Mouse (Mus musculus) kidney, postnatal 4 days (tissue): ENCODE measurements around the gene Golph3.

Experiments
- DNase-seq, 2 experiments: peaks; one replicate each; pipeline ENCODE4 v3.0.0; 2021; ENCODE audit warnings: mixed read lengths in 2 of 2

Golph3 gene

DNA sequence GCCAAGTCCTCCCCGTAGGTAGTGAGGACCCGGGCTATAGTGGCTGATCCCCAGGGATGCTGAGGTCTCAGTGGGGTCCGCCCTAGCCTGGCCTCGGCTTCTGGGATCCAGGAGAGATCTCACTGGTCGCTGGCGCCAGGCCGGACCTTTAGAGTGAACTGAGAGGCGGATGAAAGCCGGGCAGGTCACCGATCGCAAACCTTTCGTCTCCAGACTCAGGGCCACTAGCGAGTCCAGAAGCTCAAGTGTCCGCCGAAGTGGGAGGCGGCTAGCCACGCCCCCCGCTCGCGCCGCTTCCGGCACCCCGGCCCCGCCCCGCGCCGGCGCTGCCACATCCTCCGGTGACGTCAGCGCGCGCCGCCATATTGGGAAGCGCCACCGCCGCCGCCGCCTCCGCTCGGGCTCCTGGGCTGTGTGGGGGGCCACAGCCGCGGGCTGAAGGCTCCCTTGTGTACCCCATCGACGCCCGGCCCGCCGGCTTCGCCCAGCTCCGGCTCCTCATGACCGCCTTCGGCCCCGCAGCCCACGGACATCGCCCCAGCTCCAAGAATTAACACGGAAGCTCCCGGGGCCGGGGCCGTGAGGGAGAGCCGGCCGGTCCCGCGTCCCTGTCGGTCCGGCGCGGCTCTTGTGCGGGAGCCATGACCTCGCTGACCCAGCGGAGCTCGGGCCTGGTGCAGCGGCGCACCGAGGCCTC is at the start of gene Golph3:
Gene Golph3, plus strand, starts transcription at position 360 of the 697 bp plus-strand sequence.
- peak; percentile 98 to 99 for DNase-seq

GRCm38 (mm10) chr15:12273325-12274052 is 47.8 kb upstream of the Golph3 start:
- DNase-seq = no peak

GRCm38 (mm10) chr15:12274053-12274769 is 47.0 kb upstream of the Golph3 start:
- DNase-seq = peak in 1 of 2 experiments; percentile 16

DNA sequence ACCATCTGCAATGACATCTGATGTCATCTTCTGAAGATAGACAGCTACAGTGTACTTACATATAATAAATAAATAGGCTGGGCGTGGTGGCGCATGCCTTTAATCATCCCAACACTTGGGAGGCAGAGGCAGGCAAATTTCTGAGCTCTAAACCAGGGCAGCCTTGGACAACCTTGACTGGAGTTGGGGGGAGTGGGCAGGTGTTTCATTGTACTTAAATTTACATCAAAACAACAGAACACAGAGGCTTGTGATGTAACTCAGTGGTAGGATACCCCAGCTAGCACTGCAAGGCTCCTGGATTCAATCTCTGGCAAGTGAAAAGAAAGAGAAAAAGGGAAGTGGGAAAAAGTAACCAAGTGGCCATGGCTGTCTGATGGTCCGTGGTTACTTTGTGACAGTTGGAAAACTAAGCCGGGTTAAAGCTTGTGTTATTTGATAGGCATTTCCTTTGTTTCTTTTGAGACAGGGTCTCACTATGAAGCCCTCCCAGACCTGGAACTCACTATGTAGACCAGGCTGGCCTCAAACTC is 46.1 kb upstream of the Golph3 start:
- no peak for DNase-seq

DNA sequence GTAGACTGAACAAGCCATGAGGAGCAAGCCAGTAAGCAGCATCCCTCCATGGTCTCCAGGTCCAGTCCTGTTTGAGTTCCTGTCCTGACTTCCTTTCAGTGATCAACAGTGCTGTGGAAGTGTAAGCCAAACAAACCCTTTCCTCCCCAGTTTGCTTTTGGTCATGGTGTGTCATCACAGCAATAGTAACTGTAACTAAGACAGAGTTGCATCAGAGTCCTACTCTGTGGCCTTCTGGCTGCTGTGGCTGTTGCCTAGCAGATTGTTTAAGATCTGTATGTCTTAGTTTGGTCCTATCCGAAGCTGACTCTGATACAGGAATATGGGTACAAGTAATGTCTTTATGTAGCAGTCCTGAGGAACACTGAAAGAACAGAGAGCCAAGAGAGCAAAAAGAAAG is 41.4 kb upstream of the Golph3 start:
- no peak for DNase-seq

DNA sequence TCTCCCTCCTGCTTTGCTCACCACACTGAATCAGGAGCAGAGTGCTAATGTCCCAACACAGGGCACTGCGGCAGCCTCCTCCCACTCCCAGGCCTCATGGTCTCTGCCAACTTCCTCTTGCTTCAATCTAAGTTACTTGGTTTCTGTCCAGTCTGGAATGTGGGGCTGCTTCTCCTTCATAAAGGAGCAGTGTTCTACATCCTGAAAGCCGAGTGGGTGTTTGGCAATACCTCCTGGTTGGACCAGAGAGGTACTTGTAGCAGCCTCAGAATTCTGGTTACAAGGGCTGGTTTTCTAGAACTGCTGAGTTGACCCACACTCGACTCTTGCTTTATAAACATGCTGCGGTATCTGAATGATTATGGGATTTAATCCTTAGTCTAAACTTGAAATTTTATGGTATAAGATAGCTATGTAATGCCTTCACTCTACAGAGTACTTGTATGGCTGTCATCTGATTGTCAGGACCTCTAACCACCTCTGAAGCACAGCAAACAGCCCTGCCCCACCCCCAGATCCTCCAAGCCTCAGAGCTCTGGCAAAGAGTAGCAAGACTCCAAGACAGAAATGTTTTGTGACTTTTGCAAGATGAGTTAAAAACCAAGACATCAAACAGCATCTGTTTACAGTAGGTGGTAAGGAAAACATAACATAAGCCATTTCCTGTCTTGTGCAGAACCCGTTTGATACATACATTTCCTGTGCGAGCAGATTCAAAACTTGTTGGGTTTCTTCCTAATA is 36.3 kb upstream of the Golph3 start:
- no peak for DNase-seq

GRCm38 (mm10) chr15:12285535-12285809 is 35.8 kb upstream of the Golph3 start:
- DNase-seq = no peak

DNA sequence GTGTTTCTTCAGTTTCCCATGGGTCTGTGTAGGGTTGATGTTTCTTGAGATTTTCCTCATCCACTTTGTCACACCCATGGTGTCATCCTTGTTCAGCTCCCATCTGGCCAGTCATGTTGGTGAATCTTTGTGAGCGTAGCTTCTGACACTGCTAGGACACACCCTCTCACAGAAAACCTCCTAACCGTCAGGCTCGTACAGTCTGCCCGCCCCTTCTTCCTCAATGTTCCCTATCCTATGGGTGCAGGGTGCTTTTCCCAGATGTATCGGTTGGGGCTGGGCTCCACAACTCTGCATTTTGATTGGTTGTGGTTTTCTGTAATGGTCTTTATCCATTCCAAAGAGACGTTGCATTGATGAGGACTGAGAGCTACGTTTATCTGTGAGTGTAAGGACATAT is 30.9 kb upstream of the Golph3 start:
- no peak for DNase-seq

GRCm38 (mm10) chr15:12291757-12292156 is 29.5 kb upstream of the Golph3 start:
- DNase-seq = no peak

- DNase-seq = no peak
These were observed 25.0 kb upstream of the Golph3 start for GRCm38 (mm10) chr15:12296228-12296627.

DNA sequence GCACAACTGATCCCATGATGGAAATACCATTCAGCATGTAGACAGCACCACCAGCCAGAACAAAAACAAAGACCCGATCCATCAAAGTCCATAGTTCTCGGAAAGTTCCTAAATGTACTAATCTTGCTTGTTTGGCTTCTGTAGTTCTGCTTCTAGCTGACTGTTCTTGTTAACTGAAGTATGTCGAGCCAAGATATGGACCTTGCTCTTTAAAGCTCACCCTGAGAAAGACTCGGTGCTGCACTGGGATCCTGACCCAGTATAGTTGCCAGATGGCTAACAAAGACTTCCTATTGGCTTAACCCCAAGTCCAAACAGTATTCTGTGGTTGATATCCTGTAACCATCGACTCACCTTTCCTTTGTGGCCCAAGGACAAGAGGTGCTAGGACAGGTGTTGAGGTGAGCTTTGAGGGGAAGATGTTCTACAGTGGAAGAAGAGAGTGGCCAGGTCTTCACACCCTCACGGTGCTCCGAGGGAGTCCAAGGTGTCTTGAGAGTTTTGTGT is 23.0 kb upstream of the Golph3 start:
- DNase-seq = no peak

- DNase-seq = no peak
These were observed 19.5 kb upstream of the Golph3 start for GRCm38 (mm10) chr15:12301771-12302170.

- no peak for DNase-seq
These were observed 14.8 kb upstream of the Golph3 start for GRCm38 (mm10) chr15:12306188-12307071.

DNA sequence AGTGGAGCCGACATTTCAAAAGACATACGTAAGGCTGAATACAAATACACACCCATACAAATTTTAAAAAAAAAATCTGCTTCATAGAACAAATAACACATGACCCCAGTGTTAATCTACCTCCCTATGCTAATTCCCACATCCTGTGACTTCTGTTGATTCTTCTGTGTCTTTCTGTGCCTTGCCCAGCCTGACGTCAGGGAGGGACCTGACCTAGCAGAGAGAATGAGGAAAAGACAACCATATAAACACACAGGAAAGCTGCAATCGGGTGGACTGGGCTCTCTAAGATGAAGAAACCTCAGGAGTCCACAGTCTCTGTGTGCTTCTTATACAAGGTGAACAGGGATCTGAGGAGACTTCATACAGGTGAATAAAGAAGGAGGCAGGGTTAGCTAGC is 14.1 kb upstream of the Golph3 start:
- DNase-seq = no peak

GRCm38 (mm10) chr15:12308539-12308938 is 12.7 kb upstream of the Golph3 start:
- no peak for DNase-seq

- DNase-seq = no peak
These were observed 10.6 kb upstream of the Golph3 start for GRCm38 (mm10) chr15:12310676-12311075.

GRCm38 (mm10) chr15:12311465-12311864 is 9.8 kb upstream of the Golph3 start:
- no peak for DNase-seq

DNA sequence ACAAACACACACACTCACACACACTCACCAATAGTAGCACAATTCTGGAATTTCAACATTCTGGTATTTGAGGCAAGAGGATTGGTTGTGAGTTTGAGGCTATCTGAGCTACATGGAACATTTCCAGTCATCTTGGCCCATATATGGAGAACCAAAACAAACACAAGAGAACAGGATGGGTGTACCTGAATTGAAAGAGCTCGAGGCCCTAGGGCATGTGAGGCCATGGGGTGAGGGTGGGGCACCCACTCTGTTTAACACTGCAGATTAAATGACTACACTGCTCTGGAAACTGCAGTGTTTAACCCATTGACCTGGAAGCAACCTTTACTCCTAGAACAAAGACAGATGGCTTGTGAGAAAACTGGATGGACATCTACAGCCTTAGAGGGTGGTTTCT is 8.0 kb upstream of the Golph3 start:
- no peak for DNase-seq

DNA sequence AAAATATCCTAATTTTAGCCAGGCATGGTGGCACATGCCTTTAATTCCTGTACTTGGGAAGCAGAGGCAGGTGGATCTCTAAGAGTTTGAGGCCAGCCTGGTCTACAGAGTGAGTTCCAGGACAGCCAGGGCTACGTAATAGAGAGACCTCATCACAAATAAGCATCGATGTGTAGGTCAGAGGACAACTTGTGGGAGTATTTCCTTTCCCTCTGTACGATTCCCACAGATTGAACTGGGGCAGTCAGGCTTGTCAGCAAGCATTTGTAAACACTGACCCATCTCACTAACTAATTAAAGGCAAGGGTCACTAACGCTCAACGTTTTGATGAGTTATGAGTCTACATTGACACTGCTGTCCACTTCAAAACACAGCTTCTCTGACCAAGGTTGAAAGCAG is 6.7 kb upstream of the Golph3 start:
- DNase-seq = no peak

DNA sequence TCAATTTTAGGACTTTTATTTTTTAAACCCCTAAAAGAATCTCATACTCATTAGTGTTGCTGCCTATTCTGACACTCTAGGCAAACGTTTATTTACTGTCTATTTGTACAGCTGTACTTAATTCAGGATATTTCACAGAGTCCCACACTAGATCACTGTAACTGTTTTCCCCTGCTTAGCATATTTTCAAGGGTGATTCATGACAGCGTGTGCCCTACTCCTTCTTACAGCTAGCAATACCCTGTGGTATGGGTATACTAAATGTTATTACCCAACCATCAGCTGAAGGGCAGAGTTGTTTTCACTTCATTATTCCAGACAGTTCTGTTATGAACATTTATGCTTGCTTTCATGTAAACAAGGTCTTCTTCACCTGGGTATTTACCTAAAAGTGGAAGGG is 5.3 kb upstream of the Golph3 start:
- DNase-seq = no peak

- DNase-seq = no peak
These were observed 4.0 kb upstream of the Golph3 start for GRCm38 (mm10) chr15:12317290-12317689.

GRCm38 (mm10) chr15:12318451-12318850 is 2.8 kb upstream of the Golph3 start:
- no peak for DNase-seq
